Mouse (Mus musculus): Measurements from ENCODE around the gene Tmem151b.

The Tmem151b gene

DNA sequence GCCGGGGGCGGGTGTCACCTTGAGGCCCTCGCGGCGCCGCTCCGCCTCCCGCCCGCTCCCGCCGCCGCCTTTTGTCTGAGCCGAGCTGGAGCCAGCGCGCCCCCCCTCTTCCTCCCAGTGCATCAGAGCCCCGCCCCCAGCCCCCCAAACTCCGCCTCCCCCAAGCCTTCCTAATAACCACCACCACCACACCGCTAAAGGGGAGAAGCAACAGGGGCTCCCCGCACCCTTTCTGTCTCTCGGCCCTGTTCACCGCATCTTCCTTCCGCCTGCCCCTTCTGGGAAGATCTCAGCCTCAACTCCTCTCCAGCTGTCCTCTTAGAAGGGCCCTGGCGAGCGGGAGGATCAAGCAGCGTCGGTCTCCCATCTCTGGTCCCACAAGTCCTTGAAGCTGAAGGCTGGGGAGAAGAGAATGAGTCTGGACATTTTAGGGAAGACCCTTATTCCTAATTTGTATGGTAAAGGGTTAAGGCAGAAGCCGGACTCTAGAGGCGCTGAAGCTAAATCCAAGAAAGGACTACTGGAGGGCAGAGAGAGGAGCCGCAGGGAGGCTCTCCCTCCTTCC lies at the start of gene Tmem151b:
TSS of gene Tmem151b (minus strand) at position 61 of the 565 bp plus-strand sequence.
- in situ Hi-C loops (cut with MboI, MseI) = loop anchor here (5.0 to 10.0 kb wide), 2 partner anchors 72 to 535 kb away; partner anchors contain the start of gene Spats1 (in 2 of the 2)

DNA sequence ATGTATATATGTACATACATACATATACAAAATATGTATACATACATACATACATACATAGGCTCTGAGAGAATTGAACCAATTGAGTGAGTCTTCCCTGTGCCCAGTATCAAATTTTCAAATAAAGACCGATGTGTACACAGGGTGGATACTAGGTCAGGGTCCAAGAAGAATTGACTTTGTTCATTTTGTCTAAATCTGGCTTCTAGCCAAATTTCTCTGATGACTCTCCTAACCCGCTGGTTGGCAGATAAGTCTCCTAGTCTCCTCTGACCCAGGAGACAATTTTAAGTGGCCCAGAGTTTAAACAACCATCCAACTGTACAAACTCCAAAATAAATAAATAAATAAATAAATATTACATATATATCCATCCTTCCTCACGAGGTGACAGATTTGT lies 49.4 kb upstream of the Tmem151b start:
- in situ Hi-C loops (cut with MboI, MseI) = loop anchor here in 1 of 2 experiments (10.0 kb wide), 1 partner anchor 1616 kb away; no protein-coding TSS in a partner anchor

DNA sequence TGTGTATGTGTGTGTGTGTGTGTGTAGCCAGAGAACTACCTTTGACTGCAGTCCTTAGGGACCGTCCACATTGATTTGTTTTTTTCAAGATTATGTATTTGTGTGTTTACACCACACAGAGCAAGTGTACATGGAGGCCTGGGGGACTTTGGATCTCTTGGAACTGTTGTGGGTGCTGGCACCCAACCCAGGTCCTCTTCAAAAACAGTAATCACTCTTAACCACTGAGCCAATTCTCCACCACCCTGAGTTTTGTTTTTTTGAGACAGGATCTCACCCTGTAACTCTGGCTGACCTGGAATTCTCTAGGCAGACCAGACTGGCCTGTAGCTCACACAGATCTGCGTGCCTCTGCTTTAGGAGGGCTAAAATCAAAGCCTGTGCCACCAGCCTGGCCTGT lies 48.9 kb upstream of the Tmem151b start:
- in situ Hi-C loops (cut with MboI, MseI) = loop anchor here in 1 of 2 experiments (10.0 kb wide), 1 partner anchor 1616 kb away; no protein-coding TSS in a partner anchor

DNA sequence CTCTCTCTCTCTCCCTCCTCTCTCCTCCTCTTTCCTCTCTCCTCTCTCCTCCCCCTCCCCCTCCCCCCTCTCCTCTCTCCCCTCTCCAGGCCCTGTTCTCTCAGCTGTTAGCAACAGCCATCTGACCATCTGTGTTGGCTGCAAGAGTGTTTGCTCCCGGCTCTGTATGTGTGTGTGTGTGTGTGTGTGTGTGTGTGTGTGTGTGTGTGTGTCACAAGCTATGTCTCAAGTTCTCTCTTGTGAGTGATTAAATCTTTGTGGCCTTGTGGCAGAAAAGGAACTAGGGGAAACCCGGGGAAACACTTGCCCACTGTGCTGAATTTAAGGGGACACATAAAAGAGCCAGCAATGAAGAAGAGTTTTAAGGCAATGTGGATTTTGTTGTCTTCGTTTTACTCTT lies 48.3 kb upstream of the Tmem151b start:
- in situ Hi-C loops (cut with MboI, MseI) = loop anchor here in 1 of 2 experiments (10.0 kb wide), 1 partner anchor 1617 kb away; no protein-coding TSS in a partner anchor

DNA sequence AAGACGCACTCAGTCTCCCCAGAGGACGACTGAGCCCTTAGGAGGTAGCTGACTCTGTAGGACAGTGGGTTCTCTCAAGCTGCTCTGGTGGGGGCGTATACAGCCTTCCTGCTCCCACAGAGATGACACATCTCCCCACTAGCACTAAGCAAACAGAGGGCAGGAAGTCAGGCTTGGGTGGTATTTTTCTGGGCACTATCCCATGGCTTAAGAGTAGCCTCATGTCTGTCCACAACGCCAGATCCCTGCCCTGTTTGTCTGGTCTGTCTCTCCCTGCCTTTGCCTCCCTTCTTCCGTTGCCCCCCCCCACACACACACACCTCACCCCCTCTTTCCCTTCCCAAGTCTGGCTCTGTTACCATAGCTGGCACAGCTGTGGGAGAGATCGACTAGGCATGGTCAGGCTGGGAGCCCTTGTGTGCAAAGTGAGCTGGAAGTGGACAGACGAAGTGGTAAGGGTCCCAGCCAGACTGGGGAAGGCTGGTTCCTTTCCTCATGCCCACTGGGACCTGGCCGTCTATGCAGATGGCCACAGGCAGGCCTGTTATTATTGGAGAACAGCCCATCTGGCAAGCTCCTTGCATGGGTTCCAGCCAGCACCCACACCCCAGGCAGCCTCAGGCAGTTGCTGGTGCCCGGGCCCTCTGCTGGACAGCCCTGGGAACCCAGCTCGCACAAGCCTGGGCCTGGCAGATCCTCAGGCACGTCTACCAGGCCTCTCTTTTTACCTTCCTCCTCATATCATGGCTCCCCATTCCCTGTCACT lies 47.3 kb upstream of the Tmem151b start:
- in situ Hi-C loops (cut with MboI, MseI) = loop anchor here in 1 of 2 experiments (10.0 kb wide), 1 partner anchor 1618 kb away; no protein-coding TSS in a partner anchor

DNA sequence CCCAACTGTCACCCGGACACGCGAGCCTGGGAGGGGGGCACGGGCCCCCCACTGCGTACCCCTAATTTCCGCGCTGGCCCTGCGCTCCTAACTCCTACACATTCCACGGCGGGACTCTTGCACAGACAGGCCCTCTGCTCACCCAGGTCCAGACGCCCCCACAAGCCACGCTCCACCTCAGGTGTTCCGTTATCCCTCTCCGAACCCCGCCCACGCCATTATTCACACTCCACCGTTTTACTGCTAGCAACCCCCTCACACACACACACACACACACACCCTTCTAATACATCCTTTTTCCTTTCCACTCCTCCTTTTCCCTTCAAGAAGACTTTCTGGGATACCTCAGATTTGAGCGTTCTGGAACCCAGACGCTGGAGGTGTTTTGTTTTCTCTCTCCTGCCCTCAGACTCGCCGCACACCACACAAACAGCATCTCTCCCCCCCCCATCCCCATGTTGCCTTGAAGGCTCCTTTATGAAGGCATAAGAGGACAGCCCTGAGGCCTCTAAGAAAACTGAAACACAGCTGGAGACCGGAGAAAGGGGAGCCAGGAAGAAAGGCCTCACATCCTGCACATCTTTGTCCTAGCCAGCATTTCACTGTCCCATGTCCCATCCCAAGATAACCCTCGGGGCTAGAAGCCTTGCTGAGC lies 46.4 kb upstream of the Tmem151b start:
- in situ Hi-C loops (cut with MboI, MseI) = loop anchor here in 1 of 2 experiments (10.0 kb wide), 1 partner anchor 1619 kb away; no protein-coding TSS in a partner anchor

DNA sequence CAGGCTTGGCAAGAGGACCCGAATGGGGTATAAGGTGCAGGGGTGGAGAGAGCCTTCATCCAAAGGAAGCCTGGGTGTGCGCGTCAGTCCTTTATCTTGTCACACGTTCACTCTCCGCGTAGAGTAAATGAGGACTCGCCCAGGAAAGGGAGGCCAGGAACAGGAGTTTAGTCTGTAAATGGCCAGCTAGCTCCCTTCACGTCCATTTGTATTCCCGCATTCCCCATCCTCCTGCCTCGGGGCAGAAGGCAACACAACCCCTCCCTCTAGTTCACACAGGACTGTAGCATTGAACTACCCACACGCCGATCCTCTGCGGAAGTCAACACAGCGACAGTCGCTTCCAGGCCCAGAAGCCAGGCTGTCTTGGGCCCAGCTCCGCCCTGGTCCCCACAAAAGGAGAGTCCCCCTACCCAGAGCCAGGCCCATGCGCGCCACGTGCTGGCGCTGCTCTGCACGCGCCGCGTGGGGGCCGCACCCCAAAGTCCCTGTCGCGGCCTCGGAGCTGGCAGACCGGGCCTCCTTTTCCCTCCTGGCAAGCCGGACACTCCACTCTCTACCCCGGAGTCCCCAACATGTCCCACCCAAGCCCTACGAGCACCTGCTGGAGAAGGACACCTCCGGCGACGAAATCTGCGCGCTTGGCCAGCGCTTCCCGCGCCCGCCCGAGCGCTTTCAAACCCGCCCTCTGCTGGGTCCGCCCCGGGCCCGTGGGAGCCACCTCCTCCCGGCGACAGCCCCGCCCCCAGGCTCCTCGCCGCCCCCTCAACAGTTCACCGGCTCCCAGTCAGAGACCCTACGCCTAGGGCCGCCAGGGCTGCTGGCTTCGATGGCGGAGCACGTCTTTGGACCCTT lies 45.6 kb upstream of the Tmem151b start:
- in situ Hi-C loops (cut with MboI, MseI) = loop anchor here in 1 of 2 experiments (10.0 kb wide), 1 partner anchor 1620 kb away; no protein-coding TSS in a partner anchor

DNA sequence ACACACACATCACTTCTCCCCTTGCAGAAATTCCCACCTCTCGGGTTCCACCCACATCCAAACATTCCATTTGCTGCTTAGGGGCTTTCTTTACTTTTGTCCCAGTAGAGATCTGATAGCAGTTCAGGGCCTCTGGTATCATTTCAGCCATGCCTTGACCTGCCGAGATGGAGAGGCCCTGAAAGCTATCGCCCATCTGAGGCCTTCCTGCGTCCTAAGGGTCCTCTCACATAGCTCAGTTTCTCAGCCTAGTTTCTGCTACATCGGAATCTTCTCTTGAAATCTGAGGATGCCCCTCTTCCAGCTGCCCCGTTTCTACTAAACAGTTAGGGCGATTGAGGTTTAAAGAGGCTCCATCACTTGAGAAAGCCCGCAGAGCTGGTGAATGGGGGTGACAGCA lies 44.7 kb upstream of the Tmem151b start:
- in situ Hi-C loops (cut with MboI, MseI) = loop anchor here in 1 of 2 experiments (10.0 kb wide), 1 partner anchor 1621 kb away; no protein-coding TSS in a partner anchor

DNA sequence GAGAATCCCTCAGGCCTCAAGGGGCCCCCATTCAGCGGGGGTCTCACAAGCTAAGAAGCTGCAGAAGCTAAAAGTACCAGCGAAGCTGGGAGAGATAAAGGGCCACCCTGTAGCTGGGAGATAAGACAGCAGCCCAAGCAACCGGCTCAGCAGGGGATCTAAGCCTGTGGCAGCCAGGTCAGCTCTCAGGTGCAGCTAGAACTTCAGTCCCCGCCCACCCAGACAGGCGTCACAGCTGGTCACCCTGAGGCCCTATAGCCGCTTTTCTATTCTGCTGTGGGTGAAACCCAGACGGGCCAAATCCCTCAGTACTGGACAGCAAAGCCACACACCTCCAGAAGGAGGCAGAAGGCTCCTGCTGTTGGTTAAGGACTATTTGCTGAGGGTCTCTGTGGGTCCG lies 44.0 kb upstream of the Tmem151b start:
- in situ Hi-C loops (cut with MboI, MseI) = loop anchor here in 1 of 2 experiments (10.0 kb wide), 1 partner anchor 1621 kb away; no protein-coding TSS in a partner anchor

DNA sequence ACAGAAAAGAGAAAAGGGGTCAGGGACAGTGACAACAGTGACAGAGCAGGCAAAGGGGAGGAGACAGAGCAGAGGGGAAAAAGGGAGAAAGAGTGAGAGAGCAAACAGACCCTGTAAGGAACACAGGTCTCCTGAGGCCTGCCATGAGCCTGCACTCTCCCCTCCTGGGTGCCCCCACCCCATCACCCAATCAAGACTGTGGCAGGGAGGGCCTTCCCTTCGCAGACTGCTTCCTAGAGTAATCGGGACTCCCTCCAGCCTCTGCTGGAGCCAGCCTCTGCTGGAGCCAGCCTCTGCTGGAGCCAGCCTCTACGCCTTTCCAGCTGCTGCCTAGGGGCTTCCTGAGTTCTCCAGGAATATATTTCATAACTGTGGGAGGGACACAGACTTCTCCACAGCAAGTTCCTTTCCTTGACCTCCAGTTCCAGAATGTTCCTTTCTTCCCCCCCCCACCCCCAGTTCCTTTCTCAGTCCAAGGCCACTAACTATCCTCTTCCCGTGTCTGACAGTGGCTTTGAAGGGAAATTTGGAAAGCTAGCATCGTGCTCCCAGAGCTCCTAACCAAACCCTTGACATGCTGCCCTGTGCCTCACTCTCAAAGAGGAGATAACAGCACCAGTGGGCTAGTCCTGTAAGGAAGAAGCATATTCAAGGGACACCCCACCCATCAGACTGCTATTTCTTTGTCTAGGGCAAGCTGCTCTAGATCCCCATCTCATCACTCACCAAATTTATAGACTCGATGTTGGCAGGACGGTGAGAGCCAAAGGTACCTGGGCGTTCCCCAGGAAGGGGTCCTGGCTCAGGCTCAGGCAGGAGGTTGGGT lies 43.3 kb upstream of the Tmem151b start:
- in situ Hi-C loops (cut with MboI, MseI) = loop anchor here in 1 of 2 experiments (10.0 kb wide), 1 partner anchor 1622 kb away; no protein-coding TSS in a partner anchor

DNA sequence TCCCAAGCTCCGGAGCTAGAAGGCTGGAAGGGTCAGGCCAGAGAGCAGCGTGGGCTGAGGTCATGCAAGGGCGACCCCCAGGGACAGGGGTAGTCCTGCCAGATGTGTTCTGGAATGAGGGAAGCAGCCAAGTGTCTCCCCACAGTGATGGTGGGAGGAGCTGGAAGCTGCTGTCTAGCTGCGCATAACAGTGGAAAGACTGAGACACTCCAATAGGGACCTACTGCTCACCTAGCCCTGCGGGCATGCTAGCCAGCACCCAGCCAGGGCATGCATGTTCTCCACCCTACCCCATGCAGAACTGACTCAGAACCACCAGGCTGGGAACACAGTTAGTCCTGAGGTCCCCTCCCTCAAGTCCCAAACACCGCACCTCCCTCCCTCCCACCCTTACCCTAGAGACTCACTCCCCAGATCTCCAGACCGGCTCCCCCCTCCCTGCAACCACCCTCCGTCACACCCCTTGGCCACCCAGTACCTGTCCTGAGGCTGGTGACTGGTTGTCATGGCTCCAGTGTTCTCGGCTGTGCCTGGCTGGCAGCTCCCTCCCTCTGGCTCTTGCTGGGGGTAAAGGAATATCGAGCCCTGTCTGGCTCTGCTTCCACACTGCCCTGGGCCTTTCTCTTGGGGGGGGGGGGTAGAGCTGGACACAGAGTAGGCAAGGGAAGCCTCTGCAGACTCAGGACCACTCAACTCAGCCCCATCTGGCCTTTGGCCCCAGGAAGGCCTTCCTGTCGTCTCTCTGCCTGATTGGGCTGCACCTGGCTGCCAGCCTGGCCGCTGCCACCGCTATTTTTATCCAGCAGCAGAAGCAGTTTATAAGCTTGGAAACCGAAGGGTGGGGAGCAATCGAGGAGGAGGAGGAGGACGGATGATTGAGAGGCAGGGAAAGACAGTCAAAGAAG lies 42.5 kb upstream of the Tmem151b start:
- in situ Hi-C loops (cut with MboI, MseI) = loop anchor here in 1 of 2 experiments (10.0 kb wide), 1 partner anchor 1623 kb away; no protein-coding TSS in a partner anchor

DNA sequence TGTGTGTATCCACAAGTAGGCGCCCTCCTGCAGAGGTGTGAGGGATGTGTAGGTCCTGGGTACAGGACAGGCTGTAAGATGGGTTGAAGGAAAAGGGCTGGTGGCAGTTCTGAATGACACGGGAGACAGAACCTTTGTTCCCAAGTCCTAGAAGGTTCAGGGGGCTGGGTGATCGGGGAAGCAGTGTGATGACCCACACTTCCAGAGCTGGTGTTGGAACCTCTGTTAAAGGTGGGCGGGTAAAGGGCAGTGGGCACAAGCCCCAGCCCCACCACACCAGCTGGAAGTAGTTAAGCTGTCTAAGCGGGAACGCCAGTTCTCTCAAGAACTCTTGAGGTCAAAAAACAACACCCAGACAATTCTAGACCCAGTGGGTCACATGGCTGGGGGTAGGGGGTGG lies 40.9 kb upstream of the Tmem151b start:
- in situ Hi-C loops (cut with MboI, MseI) = loop anchor here in 1 of 2 experiments (10.0 kb wide), 1 partner anchor 1624 kb away; no protein-coding TSS in a partner anchor

DNA sequence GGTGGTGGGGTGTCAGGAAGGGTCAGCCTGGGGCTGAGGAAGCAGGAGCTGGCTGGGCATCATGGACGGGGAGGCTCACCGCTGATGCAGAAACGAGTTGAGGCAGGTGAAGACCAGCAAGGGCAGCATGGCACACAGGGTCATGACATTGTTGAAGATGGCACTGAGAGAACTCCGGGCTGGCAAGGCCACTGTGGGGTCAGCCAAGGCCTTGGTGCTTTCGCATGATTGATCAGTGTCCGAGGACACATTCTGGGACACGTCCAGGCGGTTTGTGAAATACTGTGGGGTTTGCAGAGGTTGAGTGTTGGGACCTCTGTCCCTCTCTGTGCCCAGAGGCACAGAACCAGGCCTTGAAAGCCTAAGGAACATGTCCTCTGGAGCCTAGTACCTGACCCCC lies 40.4 kb upstream of the Tmem151b start:
- in situ Hi-C loops (cut with MboI, MseI) = loop anchor here in 1 of 2 experiments (5.0 to 10.0 kb wide), 2 partner anchors 47 to 1625 kb away; no protein-coding TSS in a partner anchor

DNA sequence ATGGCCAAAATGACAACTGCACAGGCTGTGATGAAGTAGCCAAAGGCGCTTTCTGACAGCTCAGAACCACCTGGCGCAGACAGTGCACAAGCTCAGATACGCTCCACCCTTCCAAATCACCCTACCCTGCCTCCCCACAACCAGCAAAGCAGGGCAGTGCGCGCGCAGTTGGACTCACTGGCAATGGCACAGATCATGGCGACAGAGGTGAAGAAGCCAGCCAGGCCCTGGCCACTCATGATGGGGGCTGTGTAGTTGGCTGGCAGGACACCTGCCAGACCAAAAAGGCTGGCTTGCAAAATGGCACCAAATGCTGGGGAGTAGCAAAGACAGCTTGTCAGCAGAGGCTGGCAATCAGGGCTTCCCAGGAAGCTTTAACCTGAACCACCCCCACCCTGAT lies 39.8 kb upstream of the Tmem151b start:
- in situ Hi-C loops (cut with MboI, MseI) = loop anchor here in 1 of 2 experiments (5.0 kb wide), 1 partner anchor 48 kb away; no protein-coding TSS in a partner anchor

DNA sequence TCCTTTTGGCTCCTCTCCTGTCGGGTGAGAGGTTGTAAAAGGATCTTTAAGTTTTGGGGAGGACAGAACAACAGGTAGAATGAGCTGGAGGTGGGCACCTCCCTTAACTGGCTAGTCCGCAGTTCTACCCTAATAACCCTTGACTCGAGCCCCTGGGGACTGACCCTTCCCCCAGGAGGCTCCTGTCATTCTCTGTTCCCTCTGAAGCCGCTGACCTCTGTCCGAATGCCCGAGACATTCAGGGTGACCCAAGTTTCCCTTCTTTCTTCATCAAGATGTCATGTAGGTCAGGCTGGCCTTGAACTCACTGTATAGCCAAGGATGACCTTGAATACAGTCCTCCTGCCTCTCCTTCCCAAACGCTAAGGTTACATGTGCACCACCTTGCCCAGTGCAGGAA lies 38.9 kb upstream of the Tmem151b start:
- in situ Hi-C loops (cut with MboI, MseI) = loop anchor here in 1 of 2 experiments (5.0 kb wide), 1 partner anchor 49 kb away; no protein-coding TSS in a partner anchor

DNA sequence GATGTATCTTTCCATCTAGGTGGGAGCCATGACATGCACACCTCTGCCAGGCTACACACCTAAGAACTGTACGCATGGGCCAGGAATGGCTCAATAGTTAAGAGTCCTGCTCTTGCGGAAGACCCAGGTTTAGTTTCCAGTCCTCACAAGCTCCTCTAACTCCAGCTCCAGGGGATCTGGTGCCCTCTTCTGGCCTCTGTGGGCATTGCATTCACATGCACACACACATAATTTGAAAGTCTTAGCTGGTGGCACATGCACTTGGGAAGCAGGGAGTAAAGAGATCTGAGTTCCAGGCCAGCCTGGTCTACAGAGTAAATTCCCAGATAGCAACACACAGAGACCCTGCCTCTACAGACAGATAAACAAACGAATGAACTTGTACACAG lies 37.0 kb upstream of the Tmem151b start:
- in situ Hi-C loops (cut with MboI, MseI) = loop anchor here in 1 of 2 experiments (5.0 kb wide), 1 partner anchor 51 kb away; no protein-coding TSS in a partner anchor

DNA sequence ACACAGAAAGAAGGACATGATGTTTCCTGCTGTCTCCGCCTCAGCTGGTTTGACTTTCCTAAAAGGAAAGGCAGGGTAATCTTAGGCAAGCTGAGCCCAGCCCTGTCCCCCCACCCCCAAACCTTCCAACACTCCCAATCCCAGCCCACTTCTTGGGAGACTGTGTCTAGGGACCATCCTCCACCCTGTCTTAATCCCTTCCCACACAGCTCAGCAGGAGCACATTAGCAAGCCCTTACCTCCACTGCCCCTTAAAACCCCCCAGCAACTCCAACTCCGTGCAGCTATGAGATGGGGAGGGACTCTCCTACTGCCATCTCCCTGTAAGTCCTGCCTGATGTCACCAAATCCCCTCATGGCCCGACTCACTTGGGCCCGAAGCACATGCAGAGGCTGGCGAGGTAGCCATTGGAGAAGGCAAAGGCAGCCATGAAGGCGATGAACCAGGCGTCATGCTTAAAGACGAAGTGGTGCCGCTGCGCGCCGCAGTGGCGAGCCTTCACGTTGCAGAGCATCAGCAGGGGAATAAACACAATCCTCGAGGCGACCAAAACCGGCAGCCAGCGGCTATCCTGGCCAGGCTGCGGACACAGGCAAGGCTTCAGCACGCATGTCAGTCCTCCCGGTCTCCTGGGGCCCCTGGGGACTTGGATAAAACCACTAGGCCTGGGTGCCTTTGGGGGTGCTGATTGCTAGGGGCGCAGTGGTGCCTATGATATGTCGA lies 36.4 kb upstream of the Tmem151b start:
- in situ Hi-C loops (cut with MboI, MseI) = loop anchor here in 1 of 2 experiments (5.0 kb wide), 1 partner anchor 51 kb away; no protein-coding TSS in a partner anchor
